Mouse (Mus musculus) spleen, embryonic (tissue): ENCODE results near the gene Acap3.

Experiments used
- CTCF ChIA-PET: fragments of 350-600 bp; sonication (Branson Sonifier 250); formaldehyde crosslinking; loops from one replicate; lab custom pipeline; 2022; lab: Charles Lee

The Acap3 gene

GRCm38 (mm10) chr4:155883587-155883986 lies 8.0 kb upstream of the Acap3 start:
- CTCF ChIA-PET: no interaction called here

GRCm38 (mm10) chr4:155886330-155886729 lies 5.3 kb upstream of the Acap3 start:
- CTCF ChIA-PET: no interaction called here

- CTCF ChIA-PET: no interaction called here
Measured at GRCm38 (mm10) chr4:155887674-155888073, 3.9 kb upstream of the Acap3 start.

GRCm38 (mm10) chr4:155888181-155888580 lies 3.4 kb upstream of the Acap3 start:
- CTCF ChIA-PET: no interaction called here

- CTCF ChIA-PET: no interaction called here
Measured at GRCm38 (mm10) chr4:155889316-155889715, 2.3 kb upstream of the Acap3 start.

GRCm38 (mm10) chr4:155891011-155891471 lies 581 bp upstream of the Acap3 start:
- CTCF ChIA-PET: no interaction called here

- CTCF ChIA-PET: no interaction called here
Measured at GRCm38 (mm10) chr4:155892017-155892416, 395 bp downstream of the Acap3 start.

- CTCF ChIA-PET: no interaction called here
Measured at GRCm38 (mm10) chr4:155892438-155893211, 1.0 kb downstream of the Acap3 start.

- CTCF ChIA-PET: no interaction called here
Measured at GRCm38 (mm10) chr4:155893212-155893690, 1.6 kb downstream of the Acap3 start.

- CTCF ChIA-PET: interaction anchor here (0.6 kb wide), 1 partner anchor 74 kb away, joined by 4 read pairs; no protein-coding TSS in a partner anchor
Measured at GRCm38 (mm10) chr4:155894311-155894881, 2.8 kb downstream of the Acap3 start.

- CTCF ChIA-PET: interaction anchor here (0.6 kb wide), 1 partner anchor 75 kb away, joined by 4 read pairs; no protein-coding TSS in a partner anchor
Measured at GRCm38 (mm10) chr4:155895216-155895615, 3.6 kb downstream of the Acap3 start.

GRCm38 (mm10) chr4:155895826-155896225 lies 4.2 kb downstream of the Acap3 start:
- CTCF ChIA-PET: no interaction called here

- CTCF ChIA-PET: no interaction called here
Measured at GRCm38 (mm10) chr4:155896461-155896860, 4.8 kb downstream of the Acap3 start.

GRCm38 (mm10) chr4:155898318-155898717 lies 6.7 kb downstream of the Acap3 start:
- CTCF ChIA-PET: no interaction called here

GRCm38 (mm10) chr4:155899355-155899754 lies 7.7 kb downstream of the Acap3 start:
- CTCF ChIA-PET: no interaction called here

GRCm38 (mm10) chr4:155901205-155901604 lies 9.6 kb downstream of the Acap3 start:
- CTCF ChIA-PET: no interaction called here

- CTCF ChIA-PET: no interaction called here
Measured at GRCm38 (mm10) chr4:155903246-155903645, 11.6 kb downstream of the Acap3 start.

GRCm38 (mm10) chr4:155904318-155905102 lies 12.9 kb downstream of the Acap3 start:
- CTCF ChIA-PET: interaction anchor here (0.5 kb wide), 1 partner anchor 49 kb away, joined by 4 read pairs; no protein-coding TSS in a partner anchor

GRCm38 (mm10) chr4:155905634-155906033 lies 14.0 kb downstream of the Acap3 start:
- CTCF ChIA-PET: no interaction called here

GRCm38 (mm10) chr4:155906125-155906524 lies 14.5 kb downstream of the Acap3 start:
- CTCF ChIA-PET: no interaction called here

- CTCF ChIA-PET: no interaction called here
Measured at GRCm38 (mm10) chr4:155907003-155907402, 15.4 kb downstream of the Acap3 start.

- CTCF ChIA-PET: no interaction called here
Measured at GRCm38 (mm10) chr4:155908281-155908680, 16.7 kb downstream of the Acap3 start.
